Mouse (Mus musculus): ENCODE results near the gene Dnaic2.

Dnaic2 gene

DNA sequence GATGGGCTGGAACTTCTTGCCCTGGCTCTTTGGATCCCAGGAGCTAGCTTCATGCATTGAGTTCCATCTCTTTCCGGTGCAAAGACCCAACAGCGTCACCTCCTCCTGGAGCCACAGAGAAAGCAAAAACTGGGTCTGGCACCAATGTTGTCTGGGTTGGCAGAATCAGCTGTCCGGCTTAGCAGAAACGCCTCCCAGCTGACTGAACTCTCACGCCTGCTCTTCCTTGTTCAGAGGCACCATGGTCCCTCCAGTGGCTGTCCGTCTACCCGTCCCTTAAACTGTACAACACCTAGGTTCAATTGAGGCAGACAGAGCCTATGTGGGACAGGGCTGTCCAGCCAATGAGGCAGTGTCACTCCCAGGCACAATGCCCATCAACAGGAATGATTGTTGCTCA lies 70.0 kb downstream of the Dnaic2 start:
- no peak for DNase-seq (ENCODE audit: extremely low read depth, low read depth)

DNA sequence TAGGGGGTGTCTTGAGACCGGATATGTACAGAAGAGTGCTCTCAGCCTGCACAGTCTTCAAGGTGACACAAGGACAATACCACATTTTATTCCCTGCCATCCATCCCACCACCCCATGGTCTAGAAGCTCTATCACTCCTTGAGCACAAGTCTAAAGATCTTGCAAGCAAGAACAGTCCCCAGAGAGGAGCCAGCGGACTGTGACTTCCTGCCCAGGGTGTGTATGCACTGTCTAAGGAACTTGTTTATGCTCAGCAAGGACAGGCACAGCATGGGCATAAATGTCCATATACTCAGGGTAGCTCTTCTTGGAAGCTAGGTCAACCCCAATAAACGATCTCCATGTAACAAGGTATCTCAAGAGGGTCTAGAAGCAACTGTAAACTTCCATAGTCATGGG lies 70.8 kb downstream of the Dnaic2 start:
- no peak for DNase-seq (ENCODE audit: extremely low read depth, low read depth)

DNA sequence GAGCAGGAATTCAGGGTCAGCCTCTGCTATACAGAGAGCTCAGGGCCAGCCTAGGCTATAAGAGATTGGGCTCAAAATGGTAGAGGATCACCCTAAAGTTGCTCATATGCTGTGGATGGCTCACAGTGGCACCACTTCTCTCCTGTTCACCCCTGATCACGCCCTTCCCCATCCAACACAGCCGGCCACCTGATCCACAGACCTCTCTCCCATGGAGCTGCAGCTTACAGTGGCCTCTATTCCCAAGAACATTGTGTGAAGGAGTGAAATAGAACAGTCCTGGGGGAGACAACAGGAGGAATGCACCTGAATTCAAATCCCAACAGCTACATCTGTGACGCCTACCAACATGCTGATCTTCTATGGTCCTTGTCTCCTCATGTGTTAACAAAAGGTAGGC lies 71.4 kb downstream of the Dnaic2 start, which contains the start of gene Gpr142:
Gpr142 (plus strand) TSS at position 301 of the 400 bp plus-strand sequence.
- DNase-seq (ENCODE audit: extremely low read depth, low read depth) = no peak

DNA sequence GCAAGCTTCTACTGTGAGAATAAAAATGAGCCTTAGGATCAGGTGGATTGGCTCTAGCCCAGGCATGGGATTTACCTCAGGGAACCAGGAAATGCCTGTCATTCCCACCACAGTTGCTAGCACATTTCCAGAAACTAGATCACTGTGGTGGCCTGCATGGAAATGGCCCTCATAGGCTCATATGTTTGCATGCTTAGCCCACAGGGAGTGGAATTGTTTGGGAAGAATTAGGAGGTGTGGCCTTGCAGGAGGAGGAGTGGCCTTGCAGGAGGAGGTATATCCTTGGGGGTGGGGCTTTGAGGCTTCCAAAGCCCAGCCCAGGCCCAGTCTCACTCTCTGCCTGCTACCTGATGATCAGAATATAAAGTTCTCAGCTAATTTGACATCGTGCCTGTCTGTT lies 74.7 kb downstream of the Dnaic2 start:
- DNase-seq (ENCODE audit: extremely low read depth, low read depth) = no peak

DNA sequence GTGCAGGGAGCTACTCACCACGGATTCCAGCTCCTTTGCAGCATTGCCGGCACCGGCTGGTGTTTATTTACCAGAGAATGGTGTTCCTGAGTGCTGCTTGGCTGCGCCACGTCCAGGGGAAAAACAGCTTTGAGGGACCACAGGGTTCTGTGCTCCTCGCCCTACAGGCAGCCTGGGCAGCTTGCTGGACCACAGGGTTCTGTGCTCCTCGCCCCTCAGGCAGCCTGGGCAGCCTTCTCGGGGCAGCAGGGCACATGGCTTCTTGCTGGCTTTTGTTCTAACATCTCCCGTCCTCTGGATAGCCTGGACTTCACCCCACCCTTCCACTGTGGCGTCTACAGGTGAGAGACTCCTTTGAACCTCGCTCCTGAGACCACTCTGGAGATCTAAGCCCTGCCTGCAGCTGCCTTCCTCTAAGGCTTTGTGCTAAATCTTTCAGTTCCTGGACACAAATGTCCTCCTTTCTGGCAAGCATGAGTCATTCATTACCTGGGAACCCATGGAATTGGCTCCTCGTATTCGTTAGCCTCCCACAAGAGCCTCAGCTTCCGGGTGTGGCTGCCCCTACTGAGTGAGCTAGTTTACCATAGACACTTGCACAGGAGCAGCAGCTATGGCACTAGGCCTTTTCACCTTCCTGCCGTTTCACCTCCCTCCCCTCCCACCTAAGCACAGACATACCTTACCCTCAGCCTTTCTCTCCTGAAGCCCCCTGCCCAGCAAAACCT lies 75.5 kb downstream of the Dnaic2 start:
- no peak for DNase-seq (ENCODE audit: extremely low read depth, low read depth)

DNA sequence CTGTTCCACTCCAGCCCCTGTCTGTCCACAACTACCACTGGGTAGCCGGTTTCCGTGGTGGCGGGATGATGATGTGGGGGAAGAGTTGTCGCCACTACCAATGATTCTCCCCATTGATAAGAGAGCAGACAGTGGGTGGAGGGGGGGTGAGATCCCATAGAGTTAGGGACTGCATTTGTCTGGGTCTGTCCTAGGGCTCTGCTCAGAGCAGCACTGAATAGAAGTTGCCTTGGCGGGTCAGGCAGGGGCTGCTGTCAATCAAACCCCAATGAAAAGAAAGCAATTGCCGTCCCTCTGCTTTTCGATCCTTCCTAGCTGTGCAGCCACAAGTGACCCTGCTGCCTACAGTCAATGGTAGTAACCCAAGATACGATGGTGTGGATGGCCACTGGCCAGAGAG lies 76.8 kb downstream of the Dnaic2 start:
- no peak for DNase-seq (ENCODE audit: extremely low read depth, low read depth)

DNA sequence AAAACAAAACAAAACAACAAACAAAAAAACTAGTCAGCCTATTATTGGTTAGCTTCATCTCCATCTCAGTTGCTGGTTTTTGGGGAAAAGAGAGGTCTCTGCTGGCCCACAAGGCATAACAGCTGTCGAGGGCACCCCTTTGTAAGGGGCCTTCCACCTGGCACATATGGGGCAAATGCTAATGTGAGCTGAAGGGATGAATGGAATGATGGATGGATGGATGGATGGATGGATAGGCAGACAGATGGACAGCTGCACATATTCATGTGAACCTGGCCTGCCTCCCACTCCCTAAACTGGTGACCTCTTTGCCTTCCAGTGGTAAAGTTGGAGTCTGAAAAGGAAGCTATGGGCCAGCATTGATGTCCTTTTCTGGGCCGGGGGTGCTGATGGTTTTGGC lies 79.8 kb downstream of the Dnaic2 start:
- no peak for DNase-seq (ENCODE audit: extremely low read depth, low read depth)

All from MEL-GATA-1-ER (cell line).